Mouse (Mus musculus) forebrain, embryonic 12.5 days (tissue): ENCODE results near the gene Aspm. TPM values are rescaled to one million over a fixed set of nuclear protein-coding genes. Genes with fewer than 3 reads are reported as not detected.
"Not testable (repeated sequence)": the region's sequence is repeated elsewhere in the genome, so short reads cannot be mapped to it uniquely, and the experiment has no call there.

ENCODE experiments used
- ATAC-seq: fragments of 200-750 bp; cut with Nextera tagmentation; 2 replicates; pipeline ENCODE4 v1.8.0; 2017; ENCODE audit warnings: moderate TSS enrichment; ENCODE audit not compliant: low FRiP score
- H3K27ac ChIP-seq: fragments of 300-500 bp; sonication (generic); 2 replicates; pipeline ENCODE4 v1.5.1; 2016; ENCODE audit warnings: mild to moderate bottlenecking
- H3K27me3 ChIP-seq: fragments of 300-500 bp; sonication (generic); 2 replicates; pipeline ENCODE4 v1.6.1; 2016; ENCODE audit warnings: mild to moderate bottlenecking
- H3K36me3 ChIP-seq: fragments of 300-500 bp; sonication (generic); replicated peaks from 2 replicates; pipeline ENCODE4 v1.6.1; 2016; ENCODE audit warnings: mild to moderate bottlenecking
- H3K4me1 ChIP-seq: fragments of 300-500 bp; sonication (generic); 2 replicates; pipeline ENCODE4 v1.6.1; 2016
- H3K4me2 ChIP-seq: fragments of 300-500 bp; sonication (generic); 2 replicates; pipeline ENCODE4 v1.6.1; 2016; ENCODE audit warnings: mild to moderate bottlenecking, moderate library complexity
- H3K4me3 ChIP-seq: fragments of 300-500 bp; sonication (generic); replicated peaks from 2 replicates; pipeline ENCODE4 v1.5.1; 2016; ENCODE audit warnings: mild to moderate bottlenecking
- H3K9ac ChIP-seq: fragments of 300-500 bp; sonication (generic); 2 replicates; pipeline ENCODE4 v1.6.1; 2016; ENCODE audit warnings: mild to moderate bottlenecking
- H3K9me3 ChIP-seq: fragments of 300-500 bp; sonication (generic); 2 replicates; pipeline ENCODE4 v1.6.1; 2016
- WGBS: fragments of 180-500 bp; shearing (Covaris S2); methylation state at CpG from one replicate; pipeline ENCODE4 v1.1.7; 2016; 5-methylcytosine and 5-hydroxymethylcytosine counted together
- polyA plus RNA-seq: library from polyadenylated mRNA; unstranded; fragments of >200 nt; fragmentation: Nextera tagmentation; extraction: Ambion mirVana; gene quantifications from 2 replicates; pipeline ENCODE4 v1.2.1, GENCODE M21; 2016

Aspm gene
- 34.0 and 35.4 TPM in 2 replicates for polyA plus RNA-seq

DNA sequence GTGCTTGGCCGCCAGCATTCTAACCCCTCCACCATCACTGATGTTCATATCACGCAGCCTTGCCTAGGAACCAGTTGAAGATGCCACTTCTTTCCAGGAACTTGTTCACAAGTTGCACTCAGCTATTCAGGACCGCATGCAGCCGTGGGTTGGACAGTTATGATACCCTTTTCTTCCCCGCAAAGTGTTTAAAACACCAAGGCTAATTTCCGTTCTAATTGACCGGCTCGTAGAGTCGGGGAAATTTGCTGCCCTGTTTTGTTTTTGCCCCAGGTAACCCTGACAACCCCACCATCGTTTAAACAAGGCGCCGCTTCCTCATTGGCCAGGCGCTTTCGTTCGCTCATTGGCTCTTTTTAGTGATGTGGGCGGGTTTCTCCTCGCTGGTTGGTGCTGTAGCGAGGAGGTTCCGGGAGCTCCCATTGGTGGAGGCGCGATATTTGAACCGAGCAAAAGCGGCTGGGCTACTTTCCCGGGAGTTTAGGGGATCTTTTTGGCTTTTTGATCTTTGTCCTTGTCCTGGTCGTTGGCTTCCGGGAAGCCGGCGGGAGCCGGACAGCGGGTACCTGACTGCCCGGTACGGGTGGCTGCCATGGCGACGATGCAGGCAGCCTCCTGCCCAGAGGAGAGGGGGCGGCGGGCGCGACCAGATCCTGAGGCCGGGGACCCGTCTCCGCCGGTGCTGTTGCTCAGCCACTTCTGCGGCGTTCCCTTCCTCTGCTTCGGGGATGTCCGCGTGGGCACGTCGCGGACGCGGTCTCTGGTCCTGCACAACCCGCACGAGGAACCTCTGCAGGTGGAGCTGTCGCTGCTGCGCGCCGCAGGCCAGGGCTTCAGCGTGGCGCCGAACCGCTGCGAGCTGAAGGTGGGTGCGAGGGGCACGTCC is at the start of gene Aspm:
Gene Aspm (plus strand): TSS at position 433 of the 886 bp plus-strand sequence.
- H3K9me3 ChIP-seq: no peaks in the 10 kb centered on the region
- H3K4me1 ChIP-seq: peaks cover 31% of the 10 kb centered on the region
- H3K4me3 ChIP-seq: peak within 1 kb of the TSS; percentile 77
- H3K4me2 ChIP-seq: peak within 1 kb of the TSS; percentile 74
- H3K27ac ChIP-seq: peak within 1 kb of the TSS; percentile 72
- ATAC-seq: peak; percentile 99
- H3K9ac ChIP-seq: peak within 1 kb of the TSS; percentile 71
- H3K27me3 ChIP-seq: no peaks in the 10 kb centered on the region
- peaks cover 21% of the 10 kb centered on the region for H3K36me3 ChIP-seq
- under 1% methylated on average over 63 of the region's 65 CpGs for WGBS

GRCm38 (mm10) chr1:139405766-139406165 is 48.8 kb upstream of the Aspm start:
- Histone ChIP-seq H3K4me1 (no peaks in the 10 kb centered on the region; the same call in 1 of the 2 replicates), H3K9ac (no peak overlapping the region), H3K4me3 (no peak overlapping the region), H3K27ac (no peak overlapping the region), H3K9me3 (no peaks in the 10 kb centered on the region), H3K36me3 (no peaks in the 10 kb centered on the region), H3K27me3 (no peaks in the 10 kb centered on the region), H3K4me2 (no peak overlapping the region)
- no peak for ATAC-seq

- Histone ChIP-seq H3K36me3 (no peaks in the 10 kb centered on the region), H3K9ac (no peak overlapping the region), H3K27me3 (no peaks in the 10 kb centered on the region), H3K9me3 (no peaks in the 10 kb centered on the region), H3K4me2 (no peak overlapping the region), H3K27ac (no peak overlapping the region), H3K4me1 (no peaks in the 10 kb centered on the region), H3K4me3 (no peak overlapping the region)
- WGBS: 62% methylated on average over 5 of the region's 5 CpGs
- ATAC-seq: no peak
Observed at GRCm38 (mm10) chr1:139407701-139408100, 46.9 kb upstream of the Aspm start.

- not testable (repeated sequence) for ATAC-seq, H3K27me3 ChIP-seq
- 81% methylated on average over 2 of the region's 2 CpGs for WGBS
Observed at GRCm38 (mm10) chr1:139412365-139412764, 42.2 kb upstream of the Aspm start.

GRCm38 (mm10) chr1:139413465-139413864 is 41.1 kb upstream of the Aspm start:
- Histone ChIP-seq H3K9me3 (no peaks in the 10 kb centered on the region), H3K36me3 (no peaks in the 10 kb centered on the region)
- WGBS: 89% methylated on average over 3 of the region's 3 CpGs

More at GRCm38 (mm10) chr1:139412365-139412764, 42.2 kb upstream of the Aspm start:
- not testable (repeated sequence) for H3K9me3 ChIP-seq, H3K4me1 ChIP-seq, H3K9ac ChIP-seq, H3K4me3 ChIP-seq, H3K4me2 ChIP-seq, H3K27ac ChIP-seq, H3K36me3 ChIP-seq

GRCm38 (mm10) chr1:139421521-139421874 is 33.1 kb upstream of the Aspm start:
- Histone ChIP-seq H3K27me3 (no peaks in the 10 kb centered on the region), H3K4me1 (peaks cover 32% of the 10 kb centered on the region), H3K36me3 (peaks cover 10% of the 10 kb centered on the region; the same call in 1 of the 2 replicates), H3K27ac (peak overlapping the region; percentile 95; the same call in 1 of the 2 replicates), H3K4me2 (peak overlapping the region; percentile 70), H3K9ac (peak overlapping the region; percentile 96), H3K9me3 (no peaks in the 10 kb centered on the region), H3K4me3 (peak overlapping the region; percentile 86)
- ATAC-seq: peak; percentile 34; the same call in 1 of the 2 replicates
- WGBS: 10% methylated on average over 8 of the region's 8 CpGs

More at GRCm38 (mm10) chr1:139413465-139413864, 41.1 kb upstream of the Aspm start:
- H3K27ac ChIP-seq: no peak overlapping the region
- no peak overlapping the region for H3K4me2 ChIP-seq
- no peak overlapping the region for H3K4me3 ChIP-seq
- H3K9ac ChIP-seq: no peak overlapping the region
- no peak for ATAC-seq
- H3K27me3 ChIP-seq: no peaks in the 10 kb centered on the region
- H3K4me1 ChIP-seq: no peaks in the 10 kb centered on the region

DNA sequence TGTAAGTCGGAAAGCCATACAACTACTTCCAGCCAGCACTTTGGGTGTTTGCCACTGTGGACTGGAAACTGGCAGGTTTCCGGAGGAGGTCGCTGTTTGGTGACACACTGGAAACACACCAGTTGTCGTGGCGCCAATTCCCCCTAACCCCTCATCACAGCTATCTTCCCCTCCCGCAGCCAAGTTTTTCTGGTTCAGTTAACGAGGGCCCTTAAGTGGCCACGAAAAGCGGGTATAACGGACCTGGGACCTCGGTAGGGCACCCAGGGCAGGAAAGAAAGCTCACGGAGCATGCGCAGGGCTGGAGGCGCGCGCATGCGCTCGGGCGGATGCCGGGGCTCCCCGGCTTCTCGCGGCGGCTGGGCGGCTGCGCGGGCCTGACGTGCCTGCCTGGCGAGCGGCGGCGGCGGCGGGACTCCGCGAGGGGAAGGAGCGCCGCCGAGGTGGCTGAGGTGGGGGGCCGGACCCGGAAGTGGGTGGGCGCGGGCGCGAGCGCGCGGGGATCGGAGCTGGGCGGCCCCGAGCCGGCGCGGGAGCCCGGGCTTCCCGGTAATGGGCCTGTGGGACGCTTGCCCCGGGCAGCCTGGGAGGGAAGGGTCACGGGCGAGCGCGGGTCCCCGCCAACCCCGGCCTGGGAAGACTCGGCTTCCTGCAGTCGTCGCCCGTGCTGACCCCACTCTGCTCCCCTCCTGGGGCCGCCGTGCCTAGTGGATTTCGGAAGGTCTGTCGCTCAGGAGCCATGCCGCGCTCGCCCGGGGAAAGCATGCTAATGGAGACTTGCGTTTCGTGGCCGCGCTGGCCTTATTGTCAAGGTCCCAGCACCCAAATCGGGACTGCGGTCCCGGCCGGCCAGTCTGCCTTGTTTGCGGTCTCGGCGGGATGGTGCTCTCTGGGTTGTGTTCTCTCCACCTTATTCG is 32.4 kb upstream of the Aspm start, which contains the start of gene Zbtb41:
Gene Zbtb41 (plus strand): TSS at position 414 of the 917 bp plus-strand sequence.
- under 1% methylated on average over 77 of the region's 88 CpGs for WGBS
- no peaks in the 10 kb centered on the region for H3K9me3 ChIP-seq
- peak; percentile 96 for ATAC-seq
- H3K27me3 ChIP-seq: no peaks in the 10 kb centered on the region
- peak within 1 kb of the TSS; percentile 95 for H3K27ac ChIP-seq
- H3K4me3 ChIP-seq: peak within 1 kb of the TSS; percentile 86
- peak within 1 kb of the TSS; percentile 96 for H3K9ac ChIP-seq
- H3K36me3 ChIP-seq: peaks cover 12% of the 10 kb centered on the region
- H3K4me2 ChIP-seq: peak within 1 kb of the TSS; percentile 70
- H3K4me1 ChIP-seq: peaks cover 36% of the 10 kb centered on the region

GRCm38 (mm10) chr1:139422941-139423340 is 31.6 kb upstream of the Aspm start:
- WGBS: 32% methylated on average over 10 of the region's 10 CpGs
- Histone ChIP-seq H3K27ac (peak overlapping the region; percentile 95; the same call in 1 of the 2 replicates), H3K4me3 (peak overlapping the region; percentile 86), H3K9ac (peak overlapping the region; percentile 96), H3K36me3 (peaks cover 13% of the 10 kb centered on the region), H3K9me3 (no peaks in the 10 kb centered on the region), H3K27me3 (no peaks in the 10 kb centered on the region), H3K4me2 (peak overlapping the region; percentile 70), H3K4me1 (peaks cover 37% of the 10 kb centered on the region)
- no peak for ATAC-seq

GRCm38 (mm10) chr1:139423931-139424330 is 30.6 kb upstream of the Aspm start:
- ATAC-seq: no peak
- H3K4me2 ChIP-seq: peak overlapping the region; percentile 70
- peak overlapping the region; percentile 86 for H3K4me3 ChIP-seq
- no peaks in the 10 kb centered on the region for H3K9me3 ChIP-seq
- H3K27ac ChIP-seq: no peak overlapping the region
- H3K9ac ChIP-seq: peak overlapping the region; percentile 96
- H3K27me3 ChIP-seq: no peaks in the 10 kb centered on the region
- peaks cover 37% of the 10 kb centered on the region for H3K4me1 ChIP-seq
- peaks cover 14% of the 10 kb centered on the region for H3K36me3 ChIP-seq
- WGBS: 68% methylated on average over 10 of the region's 10 CpGs

DNA sequence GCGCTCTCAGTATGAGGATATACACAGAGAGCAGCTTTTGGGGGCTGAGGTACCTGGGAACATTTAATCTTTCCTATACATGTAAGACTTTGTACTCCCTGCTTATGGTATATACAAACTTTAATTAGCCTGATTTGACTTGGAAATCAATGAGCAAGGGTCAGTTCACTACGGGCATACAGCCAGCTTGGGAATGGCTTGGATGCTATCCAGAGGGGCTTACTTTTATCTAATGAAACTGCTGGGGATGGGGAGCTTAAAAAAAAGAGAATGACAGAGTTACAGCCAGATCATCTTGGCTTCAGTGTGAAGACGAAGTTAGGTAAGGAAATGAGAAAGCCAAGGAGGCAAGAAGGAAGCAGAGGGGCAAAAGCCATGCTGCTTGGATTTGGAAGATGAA is 29.6 kb upstream of the Aspm start:
- H3K9ac ChIP-seq: peak overlapping the region; percentile 33
- no peaks in the 10 kb centered on the region for H3K27me3 ChIP-seq
- peak overlapping the region; percentile 62 for H3K4me2 ChIP-seq
- WGBS: 42% methylated on average over 3 of the region's 3 CpGs
- no peak overlapping the region for H3K27ac ChIP-seq
- ATAC-seq: no peak
- H3K36me3 ChIP-seq: peaks cover 20% of the 10 kb centered on the region
- peak overlapping the region; percentile 36 for H3K4me3 ChIP-seq
- peaks cover 37% of the 10 kb centered on the region for H3K4me1 ChIP-seq
- no peaks in the 10 kb centered on the region for H3K9me3 ChIP-seq

- Histone ChIP-seq H3K9me3 (no peaks in the 10 kb centered on the region), H3K4me3 (no peak overlapping the region), H3K9ac (no peak overlapping the region), H3K36me3 (peaks cover 50% of the 10 kb centered on the region), H3K4me1 (no peaks in the 10 kb centered on the region), H3K27ac (no peak overlapping the region), H3K27me3 (no peaks in the 10 kb centered on the region), H3K4me2 (no peak overlapping the region)
- peak; percentile 53; the same call in 1 of the 2 replicates for ATAC-seq
Observed at GRCm38 (mm10) chr1:139438373-139438772, 16.2 kb upstream of the Aspm start.

- not testable (repeated sequence) for H3K4me2 ChIP-seq, H3K9me3 ChIP-seq, H3K27ac ChIP-seq, ATAC-seq, H3K4me3 ChIP-seq, H3K9ac ChIP-seq, H3K27me3 ChIP-seq, H3K4me1 ChIP-seq
- H3K36me3 ChIP-seq: peaks cover 41% of the 10 kb centered on the region
- 91% methylated on average over 9 of the region's 9 CpGs for WGBS
Observed at GRCm38 (mm10) chr1:139443103-139443502, 11.5 kb upstream of the Aspm start.
